Mouse (Mus musculus): Measurements from ENCODE around the gene Ang6. TPM values are rescaled to one million over a fixed set of nuclear protein-coding genes. Genes with fewer than 3 reads are reported as not detected.
A peak's percentile ranks its signal among the peaks of the same experiment; 100 is the strongest.
"Not testable (repeated sequence)": the region's sequence is repeated elsewhere in the genome, so short reads cannot be mapped to it uniquely, and the experiment has no call there.

Gene Ang6
- not detected in 2 replicates for polyA plus RNA-seq (2011; ENCODE audit: insufficient read length, low read depth, missing spikeins)

GRCm38 (mm10) chr14:44002169-44002568, at the start of gene Ang6:
Gene Ang6, minus strand, starts transcription at chr14:44002269.
- no peak within 1 kb of the TSS for H3K4me3 ChIP-seq (ENCODE audit: insufficient read depth, low read length)
- TF ChIP-seq POLR2A (IDR thresholded peaks at IDR 0.05; ENCODE audit: low read depth, low read length): no peak
- no peak for TF ChIP-seq CTCF (IDR thresholded peaks at IDR 0.05; ENCODE audit: borderline replicate concordance, insufficient read depth, low read length)
- no peak within 1 kb of the TSS for H3K27ac ChIP-seq (ENCODE audit: insufficient read depth, low read length)
- no peaks in the 10 kb centered on the region for H3K4me1 ChIP-seq (ENCODE audit: control insufficient read depth, insufficient read depth, low read length)

GRCm38 (mm10) chr14:44046567-44046966, 44.5 kb upstream of the Ang6 start:
- H3K4me3 ChIP-seq (ENCODE audit: insufficient read depth, low read length); H3K27ac ChIP-seq (ENCODE audit: insufficient read depth, low read length); H3K4me1 ChIP-seq (ENCODE audit: control insufficient read depth, insufficient read depth, low read length): not testable (repeated sequence)

- not testable (repeated sequence) for H3K27ac ChIP-seq (ENCODE audit: insufficient read depth, low read length); H3K4me1 ChIP-seq (ENCODE audit: control insufficient read depth, insufficient read depth, low read length); H3K4me3 ChIP-seq (ENCODE audit: insufficient read depth, low read length)
Observed at GRCm38 (mm10) chr14:44031828-44032227, 29.8 kb upstream of the Ang6 start.

- not testable (repeated sequence) for H3K27ac ChIP-seq (ENCODE audit: insufficient read depth, low read length); H3K4me1 ChIP-seq (ENCODE audit: control insufficient read depth, insufficient read depth, low read length); H3K4me3 ChIP-seq (ENCODE audit: insufficient read depth, low read length)
Observed at GRCm38 (mm10) chr14:44009686-44010085, 7.6 kb upstream of the Ang6 start.

GRCm38 (mm10) chr14:44008021-44008420, 6.0 kb upstream of the Ang6 start:
- not testable (repeated sequence) for H3K4me3 ChIP-seq (ENCODE audit: insufficient read depth, low read length)

GRCm38 (mm10) chr14:44001600-44001999, 469 bp downstream of the Ang6 start:
- H3K4me1 ChIP-seq (ENCODE audit: control insufficient read depth, insufficient read depth, low read length): no peaks in the 10 kb centered on the region
- TF ChIP-seq CTCF (IDR thresholded peaks at IDR 0.05; ENCODE audit: borderline replicate concordance, insufficient read depth, low read length): no peak
- no peak for TF ChIP-seq POLR2A (IDR thresholded peaks at IDR 0.05; ENCODE audit: low read depth, low read length)
- no peak overlapping the region for H3K27ac ChIP-seq (ENCODE audit: insufficient read depth, low read length)
- no peak overlapping the region for H3K4me3 ChIP-seq (ENCODE audit: insufficient read depth, low read length)

More at GRCm38 (mm10) chr14:44008021-44008420, 6.0 kb upstream of the Ang6 start:
- not testable (repeated sequence) for H3K4me1 ChIP-seq (ENCODE audit: control insufficient read depth, insufficient read depth, low read length); H3K27ac ChIP-seq (ENCODE audit: insufficient read depth, low read length)

- not testable (repeated sequence) for H3K27ac ChIP-seq (ENCODE audit: insufficient read depth, low read length); H3K4me3 ChIP-seq (ENCODE audit: insufficient read depth, low read length); H3K4me1 ChIP-seq (ENCODE audit: control insufficient read depth, insufficient read depth, low read length)
Observed at GRCm38 (mm10) chr14:43998455-43999000, 3.5 kb downstream of the Ang6 start.

GRCm38 (mm10) chr14:43987404-43987803, 14.7 kb downstream of the Ang6 start:
- H3K27ac ChIP-seq (ENCODE audit: insufficient read depth, low read length); H3K4me3 ChIP-seq (ENCODE audit: insufficient read depth, low read length); H3K4me1 ChIP-seq (ENCODE audit: control insufficient read depth, insufficient read depth, low read length): not testable (repeated sequence)
- TF ChIP-seq CTCF (IDR thresholded peaks at IDR 0.05; ENCODE audit: borderline replicate concordance, insufficient read depth, low read length): peak; percentile 39; the same call in 1 of the 2 replicates

GRCm38 (mm10) chr14:43986147-43986546, 15.9 kb downstream of the Ang6 start:
- Histone ChIP-seq H3K4me1 (ENCODE audit: control insufficient read depth, insufficient read depth, low read length) (no peaks in the 10 kb centered on the region), H3K27ac (ENCODE audit: insufficient read depth, low read length) (no peak overlapping the region), H3K4me3 (ENCODE audit: insufficient read depth, low read length) (no peak overlapping the region)
- TF ChIP-seq CTCF (IDR thresholded peaks at IDR 0.05; ENCODE audit: borderline replicate concordance, insufficient read depth, low read length) (no peak), POLR2A (IDR thresholded peaks at IDR 0.05; ENCODE audit: low read depth, low read length) (no peak)

GRCm38 (mm10) chr14:43983897-43984296, 18.2 kb downstream of the Ang6 start:
- Histone ChIP-seq H3K4me1 (ENCODE audit: control insufficient read depth, insufficient read depth, low read length) (no peaks in the 10 kb centered on the region), H3K27ac (ENCODE audit: insufficient read depth, low read length) (no peak overlapping the region), H3K4me3 (ENCODE audit: insufficient read depth, low read length) (no peak overlapping the region)
- no peak for TF ChIP-seq POLR2A (IDR thresholded peaks at IDR 0.05; ENCODE audit: low read depth, low read length)
- TF ChIP-seq CTCF (IDR thresholded peaks at IDR 0.05; ENCODE audit: borderline replicate concordance, insufficient read depth, low read length): peak; percentile 82

- Histone ChIP-seq H3K27ac (ENCODE audit: insufficient read depth, low read length) (no peak overlapping the region), H3K4me3 (ENCODE audit: insufficient read depth, low read length) (no peak overlapping the region), H3K4me1 (ENCODE audit: control insufficient read depth, insufficient read depth, low read length) (no peaks in the 10 kb centered on the region)
- TF ChIP-seq POLR2A (IDR thresholded peaks at IDR 0.05; ENCODE audit: low read depth, low read length): no peak
- TF ChIP-seq CTCF (IDR thresholded peaks at IDR 0.05; ENCODE audit: borderline replicate concordance, insufficient read depth, low read length): no peak
Observed at GRCm38 (mm10) chr14:43983454-43983853, 18.6 kb downstream of the Ang6 start.

- not testable (repeated sequence) for H3K27ac ChIP-seq (ENCODE audit: insufficient read depth, low read length); H3K4me3 ChIP-seq (ENCODE audit: insufficient read depth, low read length); H3K4me1 ChIP-seq (ENCODE audit: control insufficient read depth, insufficient read depth, low read length)
Observed at GRCm38 (mm10) chr14:43956769-43957168, 45.3 kb downstream of the Ang6 start, which contains the start of gene Ang5. Gene Ang5, plus strand, starts transcription at chr14:43957069.

GRCm38 (mm10) chr14:43955074-43955473, 47.0 kb downstream of the Ang6 start:
- not testable (repeated sequence) for H3K4me3 ChIP-seq (ENCODE audit: insufficient read depth, low read length); H3K27ac ChIP-seq (ENCODE audit: insufficient read depth, low read length); H3K4me1 ChIP-seq (ENCODE audit: control insufficient read depth, insufficient read depth, low read length)

GRCm38 (mm10) chr14:43953382-43953781, 48.7 kb downstream of the Ang6 start:
- H3K4me3 ChIP-seq (ENCODE audit: insufficient read depth, low read length); H3K4me1 ChIP-seq (ENCODE audit: control insufficient read depth, insufficient read depth, low read length); H3K27ac ChIP-seq (ENCODE audit: insufficient read depth, low read length): not testable (repeated sequence)
